Mouse (Mus musculus) MEL (cell line): ENCODE measurements around the gene Cat. TPM values are rescaled to one million over a fixed set of nuclear protein-coding genes. Genes with fewer than 3 reads are reported as not detected.

Experiments used
- DNase-seq: peaks from one replicate; pipeline ENCODE4 v3.0.0; 2011; ENCODE audit warnings: low read depth, low spot score
- H3K27ac ChIP-seq: 2 replicates; pipeline ENCODE4 v1.5.1; 2012; ENCODE audit warnings: low read depth, mild to moderate bottlenecking, control low read depth, low read length, moderate library complexity; ENCODE audit not compliant: control insufficient read depth
- H3K27me3 ChIP-seq, 2 experiments: fragments of 150-350 bp in 1 of 2; sonication (generic) in 1 of 2; 2 replicates each; pipeline ENCODE4 v1.6.1; 2012; ENCODE audit warnings: low read length in 2 of 2, mild to moderate bottlenecking in 2 of 2, improper control_type of control experiment in 1 of 2, moderate library complexity in 1 of 2; ENCODE audit not compliant: insufficient read depth in 2 of 2, control insufficient read depth in 1 of 2
- H3K36me3 ChIP-seq, 2 experiments: 2 replicates each; pipeline ENCODE4 v1.6.1; 2012 to 2014; ENCODE audit warnings: low read length in 2 of 2, improper control_type of control experiment in 1 of 2, inconsistent platforms in 1 of 2, mild to moderate bottlenecking in 1 of 2; ENCODE audit not compliant: insufficient read depth in 2 of 2, control insufficient read depth in 1 of 2
- H3K4me1 ChIP-seq, 2 experiments: fragments of 150-350 bp in 1 of 2; sonication (generic) in 1 of 2; 2 replicates each; pipeline ENCODE4 v1.6.1; 2012; ENCODE audit warnings: low read length in 2 of 2, improper control_type of control experiment in 1 of 2, mild to moderate bottlenecking in 1 of 2; ENCODE audit not compliant: insufficient read depth in 2 of 2, control insufficient read depth in 1 of 2
- H3K4me3 ChIP-seq, 2 experiments: fragments of 150-350 bp in 1 of 2; sonication (generic) in 1 of 2; 2 replicates each; pipeline ENCODE4 v1.5.1; 2012; ENCODE audit warnings: low read depth in 2 of 2, low read length in 2 of 2, mild to moderate bottlenecking in 2 of 2, moderate library complexity in 2 of 2, control low read depth in 1 of 2, improper control_type of control experiment in 1 of 2; ENCODE audit not compliant: control insufficient read depth in 1 of 2, insufficient read depth in 1 of 2
- H3K79me2 ChIP-seq: 2 replicates; pipeline ENCODE4 v1.6.1; 2012; ENCODE audit warnings: mild to moderate bottlenecking, low read length, moderate library complexity; ENCODE audit not compliant: control insufficient read depth, poor library complexity, insufficient read depth
- H3K9ac ChIP-seq: 2 replicates; pipeline ENCODE4 v1.6.1; 2012; ENCODE audit warnings: low read depth, mild to moderate bottlenecking, control low read depth, low read length, moderate library complexity; ENCODE audit not compliant: control insufficient read depth, poor library complexity, severe bottlenecking
- H3K9me3 ChIP-seq: fragments of 150-350 bp; sonication (generic); replicated peaks from 2 replicates; pipeline ENCODE4 v1.6.1; 2012; ENCODE audit warnings: mild to moderate bottlenecking, low read length, improper control_type of control experiment, moderate library complexity; ENCODE audit not compliant: insufficient read depth
- BHLHE40 ChIP-seq: IDR thresholded peaks from 2 replicates; pipeline ENCODE4 v1.6.1; 2012; ENCODE audit warnings: low read depth, mild to moderate bottlenecking, inconsistent platforms, low read length, improper control_type of control experiment, borderline replicate concordance
- CHD1 ChIP-seq: IDR thresholded peaks from 2 replicates; pipeline ENCODE4 v1.6.1; 2012; ENCODE audit warnings: low read depth, mild to moderate bottlenecking, inconsistent platforms, low read length, improper control_type of control experiment
- ETS1 ChIP-seq: IDR thresholded peaks from 2 replicates; pipeline ENCODE4 v1.6.1; 2012; ENCODE audit warnings: low read depth, mild to moderate bottlenecking, inconsistent platforms, low read length, improper control_type of control experiment, moderate library complexity
- GABPA ChIP-seq: IDR thresholded peaks from 2 replicates; pipeline ENCODE4 v1.6.1; 2012; ENCODE audit warnings: low read depth, mild to moderate bottlenecking, inconsistent platforms, low read length, improper control_type of control experiment, moderate library complexity
- GATA1 ChIP-seq: IDR thresholded peaks from 2 replicates; pipeline ENCODE4 v1.6.1; 2011; ENCODE audit warnings: low read depth, low read length, improper control_type of control experiment
- JUND ChIP-seq: IDR thresholded peaks from 2 replicates; pipeline ENCODE4 v1.6.1; 2011; ENCODE audit warnings: low read depth, mild to moderate bottlenecking, improper control_type of control experiment, low read length
- MAFK ChIP-seq: IDR thresholded peaks from 2 replicates; pipeline ENCODE4 v1.6.1; 2011; ENCODE audit warnings: low read depth, mild to moderate bottlenecking, low read length, improper control_type of control experiment, borderline replicate concordance
- MAZ ChIP-seq: IDR thresholded peaks from 2 replicates; pipeline ENCODE4 v1.6.1; 2012; ENCODE audit warnings: low read depth, mild to moderate bottlenecking, inconsistent platforms, low read length, improper control_type of control experiment
- MEF2A ChIP-seq: IDR thresholded peaks from 2 replicates; pipeline ENCODE4 v1.6.1; 2014; ENCODE audit warnings: low read depth, mild to moderate bottlenecking, inconsistent platforms, low read length, improper control_type of control experiment; ENCODE audit not compliant: poor library complexity, insufficient replicate concordance, severe bottlenecking; ENCODE audit errors: extremely low read depth
- NRF1 ChIP-seq: IDR thresholded peaks from 2 replicates; pipeline ENCODE4 v1.6.1; 2014; ENCODE audit warnings: low read depth, mild to moderate bottlenecking, inconsistent platforms, low read length, improper control_type of control experiment, moderate library complexity; ENCODE audit not compliant: poor library complexity, insufficient read depth, severe bottlenecking
- POLR2A ChIP-seq, 2 experiments: IDR thresholded peaks; 2 replicates each; pipeline ENCODE4 v1.6.1; 2011 to 2012; ENCODE audit warnings: low read length in 2 of 2, mild to moderate bottlenecking in 2 of 2, control low read depth in 1 of 2, improper control_type of control experiment in 1 of 2, low read depth in 1 of 2, moderate library complexity in 1 of 2; ENCODE audit not compliant: control insufficient read depth in 1 of 2, insufficient read depth in 1 of 2, poor library complexity in 1 of 2
- POLR2AphosphoS2 ChIP-seq: IDR thresholded peaks from 2 replicates; pipeline ENCODE4 v1.6.1; 2011; ENCODE audit warnings: low read length, improper control_type of control experiment
- USF2 ChIP-seq, 2 experiments: IDR thresholded peaks; 2 replicates each; pipeline ENCODE4 v1.6.1; 2011 to 2012; ENCODE audit warnings: improper control_type of control experiment in 2 of 2, low read length in 2 of 2, borderline replicate concordance in 1 of 2, inconsistent platforms in 1 of 2, low read depth in 1 of 2, mild to moderate bottlenecking in 1 of 2; ENCODE audit not compliant: insufficient read depth in 1 of 2
- ZC3H11A ChIP-seq: IDR thresholded peaks from 2 replicates; pipeline ENCODE4 v1.6.1; 2012; ENCODE audit warnings: low read depth, mild to moderate bottlenecking, inconsistent platforms, low read length, improper control_type of control experiment
- ZKSCAN1 ChIP-seq: IDR thresholded peaks from 2 replicates; pipeline ENCODE4 v1.6.1; 2012; ENCODE audit warnings: low read depth, mild to moderate bottlenecking, inconsistent platforms, low read length, improper control_type of control experiment, moderate library complexity
- polyA plus RNA-seq, 2 experiments: library from polyadenylated mRNA; stranded (reverse) in 1 of 2; unstranded in 1 of 2; fragments of >175 nt in 1 of 2; fragments of >200 nt in 1 of 2; gene quantifications; 2 replicates each; pipeline versions ENCODE4 v1.2.1 to v1.2.4; 2012; ENCODE audit warnings: low replicate concordance in 2 of 2, low read depth in 1 of 2; ENCODE audit not compliant: insufficient read length in 2 of 2, insufficient read depth in 1 of 2, missing spikeins in 1 of 2
- total RNA-seq: library from RNA; depleted of rRNA; stranded (reverse); fragments of 300-350 nt; gene quantifications from 2 replicates; pipeline ENCODE4 v1.2.3, GENCODE M21; 2012

Cat gene
- total and polyA plus RNA-seq, 3 experiments, result 36.4 to 82.0 (median 74.3) TPM

GRCm38 (mm10) chr2:103465429-103465828 is 19.5 kb downstream of the Cat start:
- Histone ChIP-seq H3K27me3 (no peaks in the 10 kb centered on the region), H3K9ac (no peak overlapping the region), H3K9me3 (no peaks in the 10 kb centered on the region), H3K27ac (no peak overlapping the region), H3K36me3 (peaks cover 0 to 27% of the 10 kb centered on the region in 2 experiments; a peak in 2 of 4 replicates), H3K4me1 (no peaks in the 10 kb centered on the region), H3K79me2 (no peaks in the 10 kb centered on the region), H3K4me3 (no peak overlapping the region)
- TF ChIP-seq POLR2AphosphoS2 (no peak), ETS1 (no peak), POLR2A (IDR thresholded peaks at IDR 0.05; ENCODE audit: control insufficient read depth in 1 of 2, insufficient read depth in 1 of 2, low read depth in 1 of 2, low read length in 2 of 2, poor library complexity in 1 of 2) (no peak), MAFK (no peak)
- no peak for DNase-seq

- Histone ChIP-seq H3K4me3 (no peak overlapping the region), H3K36me3 (peaks cover 0 to 26% of the 10 kb centered on the region in 2 experiments; a peak in 2 of 4 replicates), H3K27ac (no peak overlapping the region), H3K9me3 (no peaks in the 10 kb centered on the region), H3K79me2 (no peaks in the 10 kb centered on the region), H3K4me1 (no peaks in the 10 kb centered on the region), H3K9ac (no peak overlapping the region), H3K27me3 (no peaks in the 10 kb centered on the region)
- DNase-seq, result no peak
- TF ChIP-seq NRF1, result no peak
- TF ChIP-seq BHLHE40, result no peak
- TF ChIP-seq GABPA, result no peak
These were observed 20.4 kb downstream of the Cat start for GRCm38 (mm10) chr2:103464524-103464923.

DNA sequence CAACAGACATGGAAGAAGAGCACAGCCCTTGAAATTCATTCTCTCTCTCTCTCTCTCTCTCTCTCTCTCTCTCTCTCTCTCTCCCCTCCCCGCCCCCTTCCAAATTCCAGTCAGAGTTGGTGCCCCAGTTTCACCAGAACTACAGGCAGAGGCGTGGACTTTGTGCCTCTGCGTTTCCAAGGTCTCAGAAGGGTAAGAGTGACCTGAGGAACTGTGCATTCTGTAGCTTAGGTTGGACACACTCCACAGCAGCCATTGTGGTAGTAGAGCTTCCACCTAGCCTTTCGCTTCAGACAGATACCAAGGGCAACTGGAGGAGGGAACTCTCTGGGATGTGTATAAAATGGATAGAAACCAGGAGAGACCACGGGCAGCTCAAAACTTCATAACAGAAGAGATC is 22.2 kb downstream of the Cat start:
- no peaks in the 10 kb centered on the region for H3K4me1 ChIP-seq
- TF ChIP-seq JUND (no peak), POLR2AphosphoS2 (no peak), USF2 (IDR thresholded peaks at IDR 0.05; ENCODE audit: borderline replicate concordance in 1 of 2, insufficient read depth in 1 of 2, low read depth in 1 of 2, low read length in 2 of 2) (no peak), MEF2A (no peak), CHD1 (no peak), NRF1 (no peak), GATA1 (no peak), ZKSCAN1 (no peak), MAZ (no peak), ZC3H11A (no peak)
- no peak for DNase-seq
- H3K27ac ChIP-seq, result no peak overlapping the region
- H3K9ac ChIP-seq, result no peak overlapping the region
- no peaks in the 10 kb centered on the region for H3K79me2 ChIP-seq
- no peak overlapping the region for H3K4me3 ChIP-seq
- H3K9me3 ChIP-seq, result no peaks in the 10 kb centered on the region
- peaks cover 0 to 24% of the 10 kb centered on the region in 2 experiments; a peak in 2 of 4 replicates for H3K36me3 ChIP-seq
- no peaks in the 10 kb centered on the region for H3K27me3 ChIP-seq
